Mouse (Mus musculus): Measurements from ENCODE around the gene Gm4792.

Gene Gm4792

GRCm38 (mm10) chr10:94304064-94304657 lies 5.7 kb upstream of the Gm4792 start:
- DNase-seq (ENCODE audit: low read depth, low spot score), result no peak

GRCm38 (mm10) chr10:94299301-94299700 lies 798 bp upstream of the Gm4792 start:
- no peak for DNase-seq (ENCODE audit: low read depth, low spot score)

- DNase-seq (ENCODE audit: low read depth, low spot score), result no peak
These were observed 2.4 kb downstream of the Gm4792 start for GRCm38 (mm10) chr10:94295923-94296605.

GRCm38 (mm10) chr10:94294933-94295750 lies 3.4 kb downstream of the Gm4792 start:
- DNase-seq (ENCODE audit: low read depth, low spot score), result no peak

GRCm38 (mm10) chr10:94294437-94294836 lies 4.1 kb downstream of the Gm4792 start:
- no peak for DNase-seq (ENCODE audit: low read depth, low spot score)

GRCm38 (mm10) chr10:94282797-94283196 lies 15.7 kb downstream of the Gm4792 start:
- no peak for DNase-seq (ENCODE audit: low read depth, low spot score)

GRCm38 (mm10) chr10:94282179-94282578 lies 16.3 kb downstream of the Gm4792 start:
- DNase-seq (ENCODE audit: low read depth, low spot score), result no peak

- no peak for DNase-seq (ENCODE audit: low read depth, low spot score)
These were observed 22.0 kb downstream of the Gm4792 start for GRCm38 (mm10) chr10:94276511-94276910.

GRCm38 (mm10) chr10:94275321-94275720 lies 23.2 kb downstream of the Gm4792 start:
- DNase-seq (ENCODE audit: low read depth, low spot score), result no peak

GRCm38 (mm10) chr10:94265656-94266542 lies 32.6 kb downstream of the Gm4792 start:
- DNase-seq (ENCODE audit: low read depth, low spot score), result no peak

GRCm38 (mm10) chr10:94263211-94263610 lies 35.3 kb downstream of the Gm4792 start:
- DNase-seq (ENCODE audit: low read depth, low spot score), result no peak

GRCm38 (mm10) chr10:94262646-94263045 lies 35.9 kb downstream of the Gm4792 start:
- DNase-seq (ENCODE audit: low read depth, low spot score), result no peak

GRCm38 (mm10) chr10:94260544-94260943 lies 38.0 kb downstream of the Gm4792 start:
- DNase-seq (ENCODE audit: low read depth, low spot score), result no peak

GRCm38 (mm10) chr10:94256518-94256917 lies 42.0 kb downstream of the Gm4792 start:
- DNase-seq (ENCODE audit: low read depth, low spot score), result no peak

GRCm38 (mm10) chr10:94255744-94256143 lies 42.8 kb downstream of the Gm4792 start:
- DNase-seq (ENCODE audit: low read depth, low spot score), result no peak

GRCm38 (mm10) chr10:94254766-94255165 lies 43.7 kb downstream of the Gm4792 start:
- DNase-seq (ENCODE audit: low read depth, low spot score), result no peak

- no peak for DNase-seq (ENCODE audit: low read depth, low spot score)
These were observed 45.2 kb downstream of the Gm4792 start for GRCm38 (mm10) chr10:94253260-94253807.

GRCm38 (mm10) chr10:94249575-94250456 lies 48.7 kb downstream of the Gm4792 start:
- no peak for DNase-seq (ENCODE audit: low read depth, low spot score)

GRCm38 (mm10) chr10:94247748-94248349 lies 50.7 kb downstream of the Gm4792 start:
- no peak for DNase-seq (ENCODE audit: low read depth, low spot score)
